In genomic region chr8:78129061-78129460, GRCm38 (mm10) we compare ENCODE assay signal across 20 mouse cellular contexts.
DNase-seq lines count a peak whose midpoint lies in the region; ATAC-seq and TF ChIP-seq lines count a peak whose summit lies in the region.
"Had no signal": no experiment of that assay in that cellular context is flagged by ENCODE, and none has a peak within 500 bp of the region (broad histone marks: within the 10 kb centered on the region; RNA-seq: fewer than 3 reads in every experiment).

No protein-coding gene starts in this region.

- intact Hi-C loops in heart, postnatal 36 days (cut with DNase I): loop anchor here (10.0 kb wide), 1 partner anchor 516 kb away; no protein-coding TSS in a partner anchor

- no peaks in the 10 kb centered on the region for H3K27me3 ChIP-seq in midbrain, embryonic 13.5 days
- no peaks in the 10 kb centered on the region for H3K27me3 ChIP-seq in midbrain, postnatal 0 days (ENCODE audit: insufficient read depth, low read length)
- 0 out of 2 replicates have a peak, but pooled peaks cover 17% of the 10 kb centered on the region for H3K27me3 ChIP-seq in forebrain, embryonic 13.5 days
- peaks cover 4% of the 10 kb centered on the region; the same call in 1 of the 2 replicates for H3K27me3 ChIP-seq in forebrain, postnatal 0 days (ENCODE audit: insufficient read depth, low read length)
- no peaks in the 10 kb centered on the region for H3K27me3 ChIP-seq in neural tube, embryonic 14.5 days (ENCODE audit: control insufficient read depth, insufficient read depth, low read length)
- H3K27me3 ChIP-seq: embryonic facial prominence, embryonic 13.5 days; liver, embryonic 15.5 days; stomach, embryonic 15.5 days had no signal

- 27% methylated on average over 5 of the region's 5 CpGs for WGBS in midbrain, embryonic 13.5 days
- WGBS in midbrain, postnatal 0 days: 35% methylated on average over 5 of the region's 5 CpGs
- WGBS in forebrain, embryonic 13.5 days: 9% methylated on average over 5 of the region's 5 CpGs
- 14% methylated on average over 5 of the region's 5 CpGs for WGBS in forebrain, postnatal 0 days
- WGBS in neural tube, embryonic 14.5 days: 24% methylated on average over 5 of the region's 5 CpGs

- no peak overlapping the region for H3K27ac ChIP-seq in midbrain, embryonic 13.5 days
- H3K27ac ChIP-seq in midbrain, postnatal 0 days (ENCODE audit: low read depth, low read length): no peak overlapping the region
- H3K27ac ChIP-seq in forebrain, embryonic 13.5 days: no peak overlapping the region
- H3K27ac ChIP-seq in forebrain, postnatal 0 days (ENCODE audit: low read depth, low read length): no peak overlapping the region
- H3K27ac ChIP-seq in neural tube, embryonic 14.5 days (ENCODE audit: low read depth, low read length): no peak overlapping the region
- H3K27ac ChIP-seq: embryonic facial prominence, embryonic 13.5 days; heart, embryonic 10.5 days; liver, embryonic 15.5 days; stomach, embryonic 15.5 days had no signal

- DNase-seq in midbrain, postnatal 0 days (ENCODE audit: low spot score): no peak
- DNase-seq in forebrain, postnatal 0 days: peak; percentile 8
- no peak for DNase-seq in urinary bladder, postnatal 36 days (ENCODE audit: low spot score in 2 of 2)
- no peak for DNase-seq in heart, postnatal 36 days
- DNase-seq in kidney, postnatal 10 days: no peak
- DNase-seq: adrenal gland, adult 8-10 months; cerebellum, adult 9-11 months; heart, postnatal 14 days; kidney, adult 8-10 months; kidney, postnatal 25 days; lung, postnatal 10 days; thymus, adult 18-20 months; thymus, postnatal 4 days had no signal

- ATAC-seq in midbrain, embryonic 13.5 days: peak; percentile 70
- ATAC-seq in midbrain, postnatal 0 days (ENCODE audit: low FRiP score): no peak
- peak; percentile 85; the same call in 1 of the 2 replicates for ATAC-seq in forebrain, embryonic 13.5 days
- ATAC-seq in forebrain, postnatal 0 days: peak; percentile 64; the same call in 1 of the 2 replicates
- peak; percentile 34 for ATAC-seq in neural tube, embryonic 14.5 days (ENCODE audit: low read depth)

- H3K4me3 ChIP-seq in midbrain, embryonic 13.5 days (replicated peaks): no peak overlapping the region
- H3K4me3 ChIP-seq in midbrain, postnatal 0 days (ENCODE audit: low read depth, low read length): no peak overlapping the region
- H3K4me3 ChIP-seq in forebrain, embryonic 13.5 days: no peak overlapping the region
- no peak overlapping the region for H3K4me3 ChIP-seq in forebrain, postnatal 0 days (ENCODE audit: low read depth, low read length)
- no peak overlapping the region for H3K4me3 ChIP-seq in neural tube, embryonic 14.5 days (ENCODE audit: low read depth, low read length)
- H3K4me3 ChIP-seq: embryonic facial prominence, embryonic 13.5 days; heart, embryonic 10.5 days; liver, embryonic 15.5 days; stomach, embryonic 15.5 days had no signal

- H3K4me2 ChIP-seq in midbrain, embryonic 13.5 days (replicated peaks): no peak overlapping the region
- no peak overlapping the region for H3K4me2 ChIP-seq in midbrain, postnatal 0 days (ENCODE audit: low read depth, low read length, poor library complexity, severe bottlenecking)
- H3K4me2 ChIP-seq in forebrain, embryonic 13.5 days: no peak overlapping the region
- H3K4me2 ChIP-seq in forebrain, postnatal 0 days (ENCODE audit: low read depth): no peak overlapping the region
- no peak overlapping the region for H3K4me2 ChIP-seq in neural tube, embryonic 14.5 days (ENCODE audit: low read depth, low read length)
- H3K4me2 ChIP-seq: embryonic facial prominence, embryonic 13.5 days; liver, embryonic 15.5 days; stomach, embryonic 15.5 days had no signal

- H3K4me1 ChIP-seq in midbrain, embryonic 13.5 days (replicated peaks): peaks cover 10% of the 10 kb centered on the region; the same call in 1 of the 2 replicates
- no peaks in the 10 kb centered on the region for H3K4me1 ChIP-seq in midbrain, postnatal 0 days (ENCODE audit: insufficient read depth, low read length)
- peaks cover 8% of the 10 kb centered on the region; the same call in 1 of the 2 replicates for H3K4me1 ChIP-seq in forebrain, embryonic 13.5 days
- no peaks in the 10 kb centered on the region for H3K4me1 ChIP-seq in forebrain, postnatal 0 days (ENCODE audit: insufficient read depth)
- H3K4me1 ChIP-seq in neural tube, embryonic 14.5 days (ENCODE audit: control insufficient read depth, insufficient read depth, low read length): no peaks in the 10 kb centered on the region
- H3K4me1 ChIP-seq: embryonic facial prominence, embryonic 13.5 days; heart, embryonic 10.5 days; liver, embryonic 15.5 days; stomach, embryonic 15.5 days had no signal

- no peaks in the 10 kb centered on the region for H3K9me3 ChIP-seq in midbrain, embryonic 13.5 days
- H3K9me3 ChIP-seq in midbrain, postnatal 0 days (ENCODE audit: low read length): no peaks in the 10 kb centered on the region
- no peaks in the 10 kb centered on the region for H3K9me3 ChIP-seq in forebrain, embryonic 13.5 days (replicated peaks)
- H3K9me3 ChIP-seq in forebrain, postnatal 0 days (ENCODE audit: low read length): no peaks in the 10 kb centered on the region
- H3K9me3 ChIP-seq in neural tube, embryonic 14.5 days (ENCODE audit: control insufficient read depth, low read length): no peaks in the 10 kb centered on the region
- H3K9me3 ChIP-seq: embryonic facial prominence, embryonic 13.5 days; heart, embryonic 10.5 days; liver, embryonic 15.5 days; stomach, embryonic 15.5 days had no signal

- H3K36me3 ChIP-seq in midbrain, embryonic 13.5 days: no peaks in the 10 kb centered on the region
- no peaks in the 10 kb centered on the region for H3K36me3 ChIP-seq in midbrain, postnatal 0 days (ENCODE audit: insufficient read depth, low read length)
- no peaks in the 10 kb centered on the region for H3K36me3 ChIP-seq in forebrain, embryonic 13.5 days (ENCODE audit: poor library complexity, severe bottlenecking)
- H3K36me3 ChIP-seq in forebrain, postnatal 0 days (ENCODE audit: insufficient read depth): no peaks in the 10 kb centered on the region
- no peaks in the 10 kb centered on the region for H3K36me3 ChIP-seq in neural tube, embryonic 14.5 days (ENCODE audit: control insufficient read depth, insufficient read depth, low read length)
- H3K36me3 ChIP-seq: embryonic facial prominence, embryonic 13.5 days; heart, embryonic 10.5 days; liver, embryonic 15.5 days; stomach, embryonic 15.5 days had no signal

- TF ChIP-seq CTCF in midbrain, postnatal 0 days (IDR thresholded peaks at IDR 0.05): no peak
- TF ChIP-seq CTCF in forebrain, postnatal 0 days (IDR thresholded peaks at IDR 0.05; ENCODE audit: low read depth): no peak

- no peak overlapping the region for H3K9ac ChIP-seq in midbrain, embryonic 13.5 days (replicated peaks)
- no peak overlapping the region for H3K9ac ChIP-seq in midbrain, postnatal 0 days (replicated peaks; ENCODE audit: low read length, poor library complexity, severe bottlenecking)
- H3K9ac ChIP-seq in forebrain, embryonic 13.5 days: no peak overlapping the region
- H3K9ac ChIP-seq in forebrain, postnatal 0 days: no peak overlapping the region
- H3K9ac ChIP-seq in neural tube, embryonic 14.5 days (replicated peaks; ENCODE audit: low read depth, low read length): no peak overlapping the region
- H3K9ac ChIP-seq: embryonic facial prominence, embryonic 13.5 days; liver, embryonic 15.5 days; stomach, embryonic 15.5 days had no signal
